Mouse (Mus musculus) frontal cortex, postnatal 10 days (tissue): ENCODE results near the gene Zbtb1.

Experiments
- DNase-seq, 2 experiments: peaks; one replicate each; pipeline ENCODE4 v3.0.0; 2022; ENCODE audit warnings: low spot score in 2 of 2, mixed read lengths in 1 of 2

The Zbtb1 gene

DNA sequence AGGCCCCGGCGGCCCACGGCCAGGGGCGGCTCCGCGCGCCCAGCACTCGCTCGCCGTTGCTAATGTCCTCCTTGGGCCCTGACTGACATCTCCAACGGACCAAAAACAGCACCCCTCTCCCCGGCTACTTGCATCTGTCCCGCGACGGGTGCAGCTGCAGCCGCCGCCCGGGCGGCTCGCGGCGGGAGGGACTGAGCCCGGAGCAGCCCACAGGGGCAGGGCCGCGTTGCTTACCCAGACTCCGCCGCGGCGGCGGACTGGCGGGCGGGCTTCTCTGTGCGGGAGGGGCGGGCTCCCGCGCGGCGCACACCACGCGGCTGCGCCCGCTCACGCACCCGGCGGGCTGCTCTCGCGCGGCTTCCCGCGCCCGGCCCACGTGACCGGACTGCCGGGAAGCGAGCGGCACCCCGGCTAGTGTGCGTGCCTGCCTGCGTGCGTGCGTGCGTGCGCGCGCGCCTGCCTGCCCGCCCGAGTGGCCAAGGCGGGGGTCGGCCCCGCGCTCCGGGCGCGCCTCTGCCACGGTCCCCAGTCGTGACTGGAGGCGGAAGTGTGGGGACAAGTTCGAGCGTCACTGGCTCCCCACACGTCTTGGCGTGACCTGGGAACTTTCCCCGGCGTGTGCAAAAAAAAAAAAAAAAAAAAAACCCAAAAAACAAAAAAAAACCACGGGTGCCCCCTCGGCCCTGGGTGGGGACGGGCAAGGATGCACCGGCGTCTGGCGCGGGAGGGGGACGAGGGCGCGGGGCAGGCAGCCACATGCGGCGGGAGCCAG is 674 bp upstream of the Zbtb1 start, which contains the start of gene Zbtb25:
Gene Zbtb25, minus strand, starts transcription at position 397 of the 772 bp plus-strand sequence.
- peak; percentile 89 to 90 for DNase-seq

GRCm38 (mm10) chr12:76370831-76371571 is 935 bp downstream of the Zbtb1 start:
- DNase-seq: peak in 1 of 2 experiments; percentile 59

DNA sequence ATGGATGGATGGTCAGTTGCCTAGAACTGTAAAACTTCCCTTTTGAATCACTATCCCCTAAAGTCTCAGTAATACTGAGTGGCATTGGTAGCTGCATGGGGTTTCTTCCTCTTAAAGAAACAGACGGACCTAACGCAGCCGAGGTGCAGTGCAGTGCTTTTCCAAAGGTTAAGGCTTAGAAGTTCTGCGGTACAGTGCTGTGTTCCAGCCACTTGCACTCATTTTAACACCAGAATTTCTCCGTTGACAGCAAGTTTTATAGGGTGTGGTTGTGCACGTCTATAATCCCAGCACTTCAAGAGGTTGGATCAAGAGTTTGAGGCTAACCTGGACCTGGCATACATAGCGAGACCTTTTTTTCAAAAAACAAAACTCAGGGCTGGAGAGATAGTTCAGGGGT is 2.0 kb downstream of the Zbtb1 start:
- DNase-seq: no peak

GRCm38 (mm10) chr12:76372881-76373818 is 3.1 kb downstream of the Zbtb1 start:
- DNase-seq: no peak

DNA sequence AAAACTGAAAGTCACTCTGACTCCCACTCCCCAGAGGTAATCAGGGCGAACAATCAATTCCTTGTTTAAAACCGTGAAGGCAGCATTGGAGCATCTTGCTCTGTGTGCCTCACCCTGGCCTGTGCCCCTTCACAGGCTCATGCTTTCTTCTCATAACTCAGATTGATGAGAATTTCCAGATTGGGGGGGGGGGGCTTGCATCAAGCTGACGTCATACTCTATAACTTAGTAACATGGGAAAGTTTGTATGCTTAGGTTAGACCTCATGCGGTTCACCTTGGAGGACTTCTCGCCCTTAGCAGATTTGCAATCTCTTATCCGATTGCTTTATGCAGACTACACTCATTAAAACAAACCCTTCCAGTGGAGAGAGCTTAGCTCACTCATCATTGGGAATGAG is 3.9 kb downstream of the Zbtb1 start:
- DNase-seq: no peak

DNA sequence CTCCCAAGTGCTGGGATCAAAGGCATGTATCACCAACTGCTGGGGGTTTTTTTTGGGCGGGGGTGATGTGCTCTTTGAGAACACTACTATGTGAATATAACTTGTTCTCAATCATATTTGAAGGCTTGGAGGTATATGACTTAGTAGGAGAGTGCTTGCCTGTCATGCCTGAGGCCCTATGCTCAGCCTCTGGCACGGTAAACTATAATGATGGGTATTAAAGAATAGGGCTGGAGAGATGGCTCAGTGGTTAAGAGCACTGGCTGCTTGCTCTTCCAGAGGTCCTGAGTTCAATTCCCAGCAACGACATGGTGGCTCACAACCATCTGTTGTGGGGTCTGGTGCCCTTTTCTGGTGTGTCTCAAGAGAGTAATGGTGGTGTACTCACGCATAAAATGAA is 4.8 kb downstream of the Zbtb1 start:
- no peak for DNase-seq

DNA sequence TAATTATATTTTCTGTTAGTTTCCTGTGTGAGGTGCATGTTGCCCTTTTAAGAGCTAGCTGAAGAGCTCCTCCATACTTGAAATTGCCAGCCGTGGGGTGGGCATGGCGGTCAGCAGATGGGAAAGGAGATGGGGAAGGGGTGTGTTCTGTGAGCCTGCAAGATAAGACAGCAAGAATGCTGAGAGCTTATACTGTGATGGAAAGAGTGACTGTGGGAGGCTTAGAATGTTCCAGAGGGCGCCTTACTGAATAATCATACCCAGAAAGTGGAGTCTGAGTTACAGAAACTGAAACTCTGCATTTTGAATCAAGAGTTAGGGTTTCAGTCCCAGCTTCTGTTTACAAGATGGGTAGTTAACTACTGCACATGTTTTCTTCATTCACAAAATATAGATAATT is 5.4 kb downstream of the Zbtb1 start:
- no peak for DNase-seq

DNA sequence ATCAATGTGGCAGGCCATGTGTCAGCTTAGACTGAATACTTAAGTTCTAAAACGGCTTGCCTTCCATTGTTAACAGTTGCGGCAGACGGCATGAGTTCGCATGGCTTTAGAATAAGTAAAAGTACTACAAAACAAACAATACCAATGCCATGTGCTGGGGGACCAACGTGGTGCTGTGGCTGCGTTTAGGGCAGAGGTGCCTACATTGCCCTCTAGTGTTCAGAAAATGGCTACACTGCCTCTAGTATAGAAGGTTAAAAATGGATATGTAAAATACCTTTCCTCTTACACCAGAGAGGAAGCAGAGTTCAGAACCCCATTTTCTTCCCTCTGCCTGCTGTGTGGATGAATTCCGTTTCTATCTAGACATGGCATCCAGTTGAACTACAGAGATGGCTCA is 6.6 kb downstream of the Zbtb1 start:
- DNase-seq: no peak

DNA sequence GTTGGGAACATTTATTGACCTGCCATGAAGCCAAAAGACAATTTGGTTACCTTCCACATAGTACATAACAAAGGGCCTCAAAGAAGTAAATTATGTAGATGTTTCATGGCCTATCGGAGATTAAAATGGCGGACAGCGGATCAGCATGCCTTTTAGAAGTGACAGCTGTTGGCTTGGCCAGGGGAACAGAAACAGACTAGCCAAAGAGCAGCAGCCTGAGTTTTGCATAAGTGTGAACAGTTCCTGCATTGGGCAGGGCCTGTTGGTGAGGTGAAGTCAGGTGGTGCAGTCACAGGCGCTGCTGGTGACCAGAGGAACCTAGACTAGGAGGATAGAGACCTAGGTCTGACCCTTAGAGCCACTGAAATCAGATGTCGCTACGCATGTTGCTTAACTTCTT is 7.0 kb downstream of the Zbtb1 start:
- no peak for DNase-seq

DNA sequence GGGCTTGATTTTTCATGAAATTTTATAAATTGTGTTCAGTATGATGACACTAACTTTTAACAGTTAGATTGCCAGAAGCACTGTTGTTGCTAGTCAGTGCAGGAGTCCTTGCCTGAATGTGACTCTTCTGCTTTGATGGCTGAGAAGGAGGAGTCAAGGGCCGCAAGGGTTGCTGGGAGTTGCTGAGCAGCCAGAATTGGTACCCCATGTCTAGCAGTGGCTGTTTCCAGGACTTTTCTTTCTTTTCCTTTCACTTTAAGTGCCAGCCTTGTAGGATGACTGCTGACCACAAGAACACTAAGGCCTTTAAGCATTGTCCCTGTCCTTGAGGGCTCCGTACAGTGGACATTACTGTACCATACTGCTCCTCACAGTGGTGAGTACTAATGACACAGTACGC is 7.7 kb downstream of the Zbtb1 start:
- DNase-seq: no peak

DNA sequence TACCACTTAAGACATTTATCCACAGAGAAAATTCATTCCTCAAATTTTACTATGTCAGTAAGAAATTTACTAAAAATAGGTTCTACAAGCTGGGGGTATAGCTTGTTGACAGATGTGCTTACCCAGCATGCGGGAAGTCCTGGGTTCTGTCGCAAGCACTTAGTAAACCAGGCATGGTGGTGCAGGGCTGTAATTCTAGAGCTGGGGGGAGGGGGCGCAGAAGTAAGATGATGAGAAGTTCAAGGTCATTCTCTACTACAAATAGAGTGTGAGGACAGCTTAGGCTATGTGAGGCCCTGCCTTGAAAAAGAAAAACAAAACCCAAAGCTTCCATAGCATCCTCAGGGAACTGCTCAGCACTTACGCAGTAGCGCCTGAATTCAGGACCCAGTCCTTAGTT is 8.5 kb downstream of the Zbtb1 start:
- no peak for DNase-seq

DNA sequence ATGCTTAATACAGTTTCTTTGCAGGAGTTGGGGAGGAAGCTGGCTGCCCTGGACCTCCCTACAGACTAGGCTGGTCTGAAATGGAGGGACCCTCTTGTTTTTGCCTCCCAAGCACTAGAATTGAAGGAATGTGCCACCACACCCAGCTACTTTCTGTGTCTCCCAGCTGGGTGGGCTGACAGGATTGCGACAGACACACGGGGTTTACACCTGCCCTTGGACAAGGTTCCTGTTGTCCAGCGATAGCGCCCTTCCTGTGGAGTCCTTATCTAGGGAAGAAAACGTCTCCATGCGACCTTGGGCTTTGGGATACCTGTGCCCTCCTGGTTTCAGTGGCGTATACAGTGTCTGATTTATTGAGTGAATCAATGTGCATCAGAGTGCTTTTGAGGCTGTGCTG is 10.1 kb downstream of the Zbtb1 start:
- DNase-seq: no peak

DNA sequence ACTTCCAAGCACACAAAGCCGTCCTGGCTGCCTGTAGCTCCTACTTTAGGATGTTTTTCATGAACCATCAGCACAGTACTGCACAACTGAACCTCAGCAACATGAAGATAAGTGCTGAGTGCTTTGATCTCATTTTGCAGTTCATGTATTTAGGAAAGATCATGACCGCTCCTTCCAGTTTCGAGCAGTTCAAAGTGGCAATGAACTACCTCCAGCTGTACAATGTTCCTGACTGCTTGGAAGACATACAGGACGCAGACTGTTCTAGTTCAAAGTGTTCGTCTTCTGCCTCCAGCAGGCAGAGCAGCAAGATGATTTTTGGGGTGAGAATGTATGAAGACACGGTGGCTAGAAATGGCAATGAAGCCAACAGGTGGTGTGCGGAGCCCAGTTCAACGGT is 15.3 kb downstream of the Zbtb1 start:
- no peak for DNase-seq

DNA sequence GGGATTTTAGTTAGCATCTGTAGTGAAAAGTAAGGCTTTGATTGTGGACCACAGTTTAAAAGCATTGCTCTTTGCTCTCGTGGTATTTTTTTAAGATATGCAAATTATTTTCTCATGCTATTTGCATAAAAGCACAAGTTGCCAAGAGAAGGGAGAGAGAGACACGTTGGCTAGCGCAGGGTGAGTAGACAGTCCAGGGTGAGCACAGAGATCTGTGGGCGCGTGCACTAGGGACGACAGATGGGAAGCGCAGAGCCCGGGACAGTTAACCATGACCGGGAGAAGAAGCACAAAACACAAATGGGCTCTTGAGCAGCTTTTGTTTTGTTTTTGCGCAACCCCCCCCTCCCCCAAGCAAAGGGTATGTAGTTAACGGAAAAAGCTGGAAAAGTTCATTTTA is 18.7 kb downstream of the Zbtb1 start:
- DNase-seq: no peak

GRCm38 (mm10) chr12:76391595-76392271 is 21.7 kb downstream of the Zbtb1 start:
- DNase-seq: no peak

- no peak for DNase-seq
Measured at GRCm38 (mm10) chr12:76392979-76393378, 22.9 kb downstream of the Zbtb1 start.

- no peak for DNase-seq
Measured at GRCm38 (mm10) chr12:76397281-76397680, 27.2 kb downstream of the Zbtb1 start.

GRCm38 (mm10) chr12:76401674-76402073 is 31.6 kb downstream of the Zbtb1 start:
- no peak for DNase-seq

GRCm38 (mm10) chr12:76402991-76403885 is 33.2 kb downstream of the Zbtb1 start:
- no peak for DNase-seq

GRCm38 (mm10) chr12:76403886-76404537 is 33.9 kb downstream of the Zbtb1 start, which contains the start of gene Hspa2:
Gene Hspa2 (plus strand): TSS chr12:76404176.
- DNase-seq: peak; percentile 100
